ENCODE assay signal across 14 mouse cellular contexts in the genomic region with DNA sequence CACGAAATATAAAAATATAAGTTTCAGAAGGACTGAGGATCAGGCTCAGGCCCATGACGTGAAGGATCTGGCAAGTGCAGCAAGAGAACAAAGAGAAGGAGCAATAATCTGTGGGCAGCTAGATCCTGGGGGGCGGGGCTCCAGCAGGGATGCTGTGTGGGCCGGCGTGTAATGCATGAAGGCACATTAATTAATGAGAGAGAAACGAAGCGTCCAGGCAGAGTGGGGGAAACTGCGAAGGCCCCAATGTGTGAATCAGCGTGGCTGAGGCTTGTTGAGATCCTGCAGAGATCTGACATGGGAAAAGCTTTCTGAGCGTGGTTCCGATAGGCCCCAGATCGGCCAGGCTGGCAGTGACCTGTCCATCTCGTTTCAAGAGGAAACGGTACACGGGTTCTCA.
A peak's percentile ranks its signal among the peaks of the same experiment; 100 is the strongest.
DNase-seq lines count a peak whose midpoint lies in the region; ATAC-seq and TF ChIP-seq lines count a peak whose summit lies in the region.
"Had no signal": no experiment of that assay in that cellular context is flagged by ENCODE, and none has a peak within 500 bp of the region (broad histone marks: within the 10 kb centered on the region; RNA-seq: fewer than 3 reads in every experiment).

No protein-coding gene starts in this region.

- H3K36me3 ChIP-seq in kidney, embryonic 15.5 days, result no peaks in the 10 kb centered on the region
- no peaks in the 10 kb centered on the region for H3K36me3 ChIP-seq in forebrain, embryonic 12.5 days (replicated peaks)
- no peaks in the 10 kb centered on the region for H3K36me3 ChIP-seq in midbrain, embryonic 11.5 days (ENCODE audit: control insufficient read depth, insufficient read depth, low read length)
- H3K36me3 ChIP-seq in lung, postnatal 0 days (ENCODE audit: insufficient read depth, low read length), result no peaks in the 10 kb centered on the region
- H3K36me3 ChIP-seq: liver, embryonic 15.5 days had no signal

- no peak overlapping the region for H3K4me3 ChIP-seq in kidney, embryonic 15.5 days (replicated peaks)
- no peak overlapping the region for H3K4me3 ChIP-seq in forebrain, embryonic 12.5 days (replicated peaks)
- no peak overlapping the region for H3K4me3 ChIP-seq in midbrain, embryonic 11.5 days (ENCODE audit: low read depth, low read length)
- no peak overlapping the region for H3K4me3 ChIP-seq in lung, postnatal 0 days (ENCODE audit: low read depth, low read length)
- H3K4me3 ChIP-seq: liver, embryonic 15.5 days had no signal

- WGBS in kidney, embryonic 15.5 days, result 61% methylated on average over 15 of the region's 15 CpGs
- WGBS in forebrain, embryonic 12.5 days, result 63% methylated on average over 15 of the region's 15 CpGs
- WGBS in midbrain, embryonic 11.5 days, result 59% methylated on average over 15 of the region's 15 CpGs
- WGBS in lung, postnatal 0 days, result 77% methylated on average over 15 of the region's 15 CpGs

- H3K27ac ChIP-seq in kidney, embryonic 15.5 days, result no peak overlapping the region
- peak overlapping the region; percentile 51 for H3K27ac ChIP-seq in forebrain, embryonic 12.5 days
- no peak overlapping the region for H3K27ac ChIP-seq in midbrain, embryonic 11.5 days (ENCODE audit: low read depth, low read length)
- H3K27ac ChIP-seq in lung, postnatal 0 days (ENCODE audit: low read length), result no peak overlapping the region
- H3K27ac ChIP-seq: liver, embryonic 15.5 days had no signal

- DNase-seq in kidney, adult 18-20 months, result no peak
- peak; percentile 95 for DNase-seq in Muller cell, postnatal 12 days (ENCODE audit: inconsistent ontology term)
- no peak for DNase-seq in midbrain, embryonic 11.5 days (ENCODE audit: low spot score, missing footprints)
- no peak for DNase-seq in lung, postnatal 0 days (ENCODE audit: low spot score)
- no peak for DNase-seq in lung, adult 18-20 months
- DNase-seq: adrenal gland, adult 2 months; embryo, embryonic 11 days; gastrocnemius, postnatal 25 days; kidney, adult 8-10 months had no signal

- TF ChIP-seq CTCF in lung, postnatal 0 days (IDR thresholded peaks at IDR 0.05), result no peak

- TF ChIP-seq EP300 in lung, postnatal 0 days (IDR thresholded peaks at IDR 0.05), result no peak

- H3K9ac ChIP-seq in kidney, embryonic 15.5 days, result no peak overlapping the region
- no peak overlapping the region for H3K9ac ChIP-seq in forebrain, embryonic 12.5 days
- no peak overlapping the region; the same call in 1 of the 2 replicates for H3K9ac ChIP-seq in midbrain, embryonic 11.5 days (ENCODE audit: low read length)
- H3K9ac ChIP-seq in lung, postnatal 0 days (replicated peaks; ENCODE audit: low read depth), result no peak overlapping the region
- H3K9ac ChIP-seq: liver, embryonic 15.5 days had no signal

- H3K4me2 ChIP-seq in kidney, embryonic 15.5 days, result no peak overlapping the region
- no peak overlapping the region for H3K4me2 ChIP-seq in forebrain, embryonic 12.5 days
- no peak overlapping the region for H3K4me2 ChIP-seq in midbrain, embryonic 11.5 days
- H3K4me2 ChIP-seq in lung, postnatal 0 days (replicated peaks; ENCODE audit: low read depth, low read length), result no peak overlapping the region
- H3K4me2 ChIP-seq: liver, embryonic 15.5 days had no signal

- H3K27me3 ChIP-seq in kidney, embryonic 15.5 days, result no peaks in the 10 kb centered on the region
- H3K27me3 ChIP-seq in forebrain, embryonic 12.5 days, result no peaks in the 10 kb centered on the region
- H3K27me3 ChIP-seq in midbrain, embryonic 11.5 days (ENCODE audit: control insufficient read depth, insufficient read depth, low read length), result no peaks in the 10 kb centered on the region
- H3K27me3 ChIP-seq in lung, postnatal 0 days (replicated peaks; ENCODE audit: insufficient read depth, low read length), result no peaks in the 10 kb centered on the region
- H3K27me3 ChIP-seq: liver, embryonic 15.5 days; Patski had no signal

- H3K4me1 ChIP-seq in kidney, embryonic 15.5 days, result no peaks in the 10 kb centered on the region
- H3K4me1 ChIP-seq in forebrain, embryonic 12.5 days, result peaks cover 5% of the 10 kb centered on the region
- no peaks in the 10 kb centered on the region for H3K4me1 ChIP-seq in midbrain, embryonic 11.5 days (ENCODE audit: control insufficient read depth, insufficient read depth, low read length)
- H3K4me1 ChIP-seq in lung, postnatal 0 days (ENCODE audit: insufficient read depth, low read depth, low read length), result no peaks in the 10 kb centered on the region
- H3K4me1 ChIP-seq: liver, embryonic 15.5 days had no signal

- H3K9me3 ChIP-seq in kidney, embryonic 15.5 days (replicated peaks), result 0 out of 2 replicates have a peak, but pooled peaks cover 3% of the 10 kb centered on the region
- no peaks in the 10 kb centered on the region for H3K9me3 ChIP-seq in forebrain, embryonic 12.5 days
- H3K9me3 ChIP-seq in midbrain, embryonic 11.5 days (ENCODE audit: control insufficient read depth, low read length), result no peaks in the 10 kb centered on the region
- H3K9me3 ChIP-seq in lung, postnatal 0 days (ENCODE audit: low read length), result no peaks in the 10 kb centered on the region
- H3K9me3 ChIP-seq: liver, embryonic 15.5 days had no signal

- ATAC-seq in kidney, embryonic 15.5 days (replicated peaks; ENCODE audit: low FRiP score), result peak; percentile 43; the same call in 1 of the 2 replicates
- peak; percentile 77 for ATAC-seq in forebrain, embryonic 12.5 days (ENCODE audit: low FRiP score)
- 0 out of 2 replicates have a peak, but pooled peaks have one; percentile 46 for ATAC-seq in midbrain, embryonic 11.5 days (ENCODE audit: low FRiP score)
- no peak for ATAC-seq in lung, postnatal 0 days
- ATAC-seq: CD4-positive, CD25-positive, alpha-beta regulatory T cell, adult 4 months; Patski had no signal
